Mouse (Mus musculus) neural tube, embryonic 13.5 days (tissue): ENCODE results near the gene Per3. TPM values are rescaled to one million over a fixed set of nuclear protein-coding genes. Genes with fewer than 3 reads are reported as not detected.

Experiments used
- polyA plus RNA-seq: library from polyadenylated mRNA; unstranded; fragments of >200 nt; fragmentation: Nextera tagmentation; extraction: Ambion mirVana; gene quantifications from 2 replicates; pipeline ENCODE4 v1.2.1, GENCODE M21; 2015

Per3 gene
- polyA plus RNA-seq, 1 experiment from 2014 or later = 3.9 TPM

Other genes with a start within 250 kb of the Per3 start
- gene Errfi1, start 190.7 kb downstream of the Per3 start, polyA plus RNA-seq = 57.9 and 60.4 TPM in 2 replicates
- gene Park7, start 130.2 kb downstream of the Per3 start, polyA plus RNA-seq = 369 and 374 TPM in 2 replicates
- gene Tnfrsf9, start 130.1 kb downstream of the Per3 start, polyA plus RNA-seq = 0.29 and 0.50 TPM in 2 replicates
- gene Uts2, start 47.6 kb downstream of the Per3 start, polyA plus RNA-seq = 0.81 and 1.3 TPM in 2 replicates
- gene Vamp3, start 13.3 kb upstream of the Per3 start, polyA plus RNA-seq = 55.6 and 69.1 TPM in 2 replicates
- gene Gm13090, start 44.9 kb upstream of the Per3 start, polyA plus RNA-seq = 0.36 TPM in 1 of 2 replicates, not detected in the other